Mouse (Mus musculus) fat pad, adult 2 months (tissue): ENCODE data around the gene Zfp811.
"Not testable (repeated sequence)": the region's sequence is repeated elsewhere in the genome, so short reads cannot be mapped to it uniquely, and the experiment has no call there.

Experiments used
- DNase-seq: peaks from one replicate; pipeline ENCODE4 v3.0.0-alpha.2; 2011; ENCODE audit warnings: low read depth, low spot score; ENCODE audit errors: extremely low read depth

Gene Zfp811

GRCm38 (mm10) chr17:32809544-32810374 is at the start of gene Zfp811:
Zfp811 (minus strand) TSS chr17:32809931.
- no peak for DNase-seq

- DNase-seq = not testable (repeated sequence)
Measured at GRCm38 (mm10) chr17:32856713-32857112, 47.0 kb upstream of the Zfp811 start.

- DNase-seq = no peak
Measured at GRCm38 (mm10) chr17:32851581-32851980, 41.9 kb upstream of the Zfp811 start.

GRCm38 (mm10) chr17:32841388-32841787 is 31.7 kb upstream of the Zfp811 start:
- DNase-seq = no peak

- no peak for DNase-seq
Measured at GRCm38 (mm10) chr17:32839083-32839802, 29.5 kb upstream of the Zfp811 start.

GRCm38 (mm10) chr17:32830418-32830782 is 20.7 kb upstream of the Zfp811 start:
- DNase-seq = no peak

- peak; percentile 43 for DNase-seq
Measured at GRCm38 (mm10) chr17:32829540-32830417, 20.0 kb upstream of the Zfp811 start, which contains the start of gene Zfp799. Zfp799 (minus strand) TSS chr17:32830261.

- no peak for DNase-seq
Measured at GRCm38 (mm10) chr17:32816074-32816784, 6.5 kb upstream of the Zfp811 start.

GRCm38 (mm10) chr17:32814136-32814535 is 4.4 kb upstream of the Zfp811 start:
- DNase-seq = no peak

- no peak for DNase-seq
Measured at GRCm38 (mm10) chr17:32810648-32811047, 917 bp upstream of the Zfp811 start.

GRCm38 (mm10) chr17:32808921-32809320 is 810 bp downstream of the Zfp811 start:
- DNase-seq = no peak

GRCm38 (mm10) chr17:32789244-32789643 is 20.5 kb downstream of the Zfp811 start:
- DNase-seq = no peak

GRCm38 (mm10) chr17:32788576-32788975 is 21.2 kb downstream of the Zfp811 start:
- DNase-seq = no peak

- DNase-seq = peak; percentile 57
Measured at GRCm38 (mm10) chr17:32788094-32788559, 21.6 kb downstream of the Zfp811 start, which contains the start of gene Zfp871. Zfp871 (minus strand) TSS chr17:32788287.

GRCm38 (mm10) chr17:32787436-32788093 is 22.2 kb downstream of the Zfp811 start:
- DNase-seq = no peak

GRCm38 (mm10) chr17:32786944-32787343 is 22.8 kb downstream of the Zfp811 start:
- no peak for DNase-seq

GRCm38 (mm10) chr17:32785656-32786055 is 24.1 kb downstream of the Zfp811 start:
- DNase-seq = no peak

GRCm38 (mm10) chr17:32777564-32777963 is 32.2 kb downstream of the Zfp811 start:
- DNase-seq = no peak

GRCm38 (mm10) chr17:32771213-32771612 is 38.5 kb downstream of the Zfp811 start:
- no peak for DNase-seq

GRCm38 (mm10) chr17:32766422-32766821 is 43.3 kb downstream of the Zfp811 start:
- no peak for DNase-seq
